Mouse (Mus musculus) cerebellum, adult 8-10 months (tissue): ENCODE data around the gene Gad1.

ENCODE experiments used
- DNase-seq: peaks from one replicate; pipeline ENCODE4 v3.0.0; 2022

Gene Gad1

GRCm38 (mm10) chr2:70565651-70566602 lies 13.1 kb downstream of the Gad1 start:
- DNase-seq = no peak

GRCm38 (mm10) chr2:70566603-70566981 lies 13.7 kb downstream of the Gad1 start:
- DNase-seq = no peak

GRCm38 (mm10) chr2:70567071-70567681 lies 14.3 kb downstream of the Gad1 start:
- no peak for DNase-seq

- no peak for DNase-seq
These were observed 14.8 kb downstream of the Gad1 start for GRCm38 (mm10) chr2:70567682-70568077.

- no peak for DNase-seq
These were observed 15.5 kb downstream of the Gad1 start for GRCm38 (mm10) chr2:70568198-70568941.

- DNase-seq = no peak
These were observed 18.8 kb downstream of the Gad1 start for GRCm38 (mm10) chr2:70571698-70572097.

GRCm38 (mm10) chr2:70572251-70572650 lies 19.4 kb downstream of the Gad1 start:
- no peak for DNase-seq

GRCm38 (mm10) chr2:70573544-70574210 lies 20.8 kb downstream of the Gad1 start:
- DNase-seq = no peak

- DNase-seq = no peak
These were observed 35.3 kb downstream of the Gad1 start for GRCm38 (mm10) chr2:70588200-70588599.

GRCm38 (mm10) chr2:70592432-70592831 lies 39.6 kb downstream of the Gad1 start:
- no peak for DNase-seq

- DNase-seq = no peak
These were observed 40.8 kb downstream of the Gad1 start for GRCm38 (mm10) chr2:70593670-70594069.

GRCm38 (mm10) chr2:70595896-70596295 lies 43.0 kb downstream of the Gad1 start:
- no peak for DNase-seq

- DNase-seq = no peak
These were observed 56.9 kb downstream of the Gad1 start for GRCm38 (mm10) chr2:70609769-70610168.

- DNase-seq = no peak
These were observed 62.0 kb downstream of the Gad1 start for GRCm38 (mm10) chr2:70614745-70615351.

- DNase-seq = no peak
These were observed 63.2 kb downstream of the Gad1 start for GRCm38 (mm10) chr2:70616076-70616475.

- no peak for DNase-seq
These were observed 63.7 kb downstream of the Gad1 start for GRCm38 (mm10) chr2:70616617-70617016.

- DNase-seq = no peak
These were observed 66.5 kb downstream of the Gad1 start for GRCm38 (mm10) chr2:70619232-70619835.

- DNase-seq = peak; percentile 12
These were observed 67.4 kb downstream of the Gad1 start for GRCm38 (mm10) chr2:70620225-70620624.

GRCm38 (mm10) chr2:70622244-70622643 lies 69.4 kb downstream of the Gad1 start:
- DNase-seq = no peak

GRCm38 (mm10) chr2:70625761-70626160 lies 72.9 kb downstream of the Gad1 start:
- DNase-seq = no peak

- no peak for DNase-seq
These were observed 75.5 kb downstream of the Gad1 start for GRCm38 (mm10) chr2:70628397-70628796.

- no peak for DNase-seq
These were observed 76.5 kb downstream of the Gad1 start for GRCm38 (mm10) chr2:70629339-70629761.
